Mouse (Mus musculus) kidney, adult 8-10 months (tissue): ENCODE measurements around the gene Olfr1408.

Experiments used
- DNase-seq, 2 experiments: peaks; one replicate each; pipeline ENCODE4 v3.0.0; 2022

Gene Olfr1408

GRCm38 (mm10) chr1:173137274-173137673, at the start of gene Olfr1408:
Gene Olfr1408 (minus strand): TSS chr1:173137374.
- no peak for DNase-seq

- DNase-seq = no peak
Measured at GRCm38 (mm10) chr1:173174154-173174842, 37.1 kb upstream of the Olfr1408 start.
